Mouse (Mus musculus) thymus, postnatal 10 days (tissue): ENCODE results near the gene Exoc3l4.

Source experiments
- DNase-seq, 2 experiments: peaks; one replicate each; pipeline ENCODE4 v3.0.0; 2021; ENCODE audit warnings: low spot score in 2 of 2

Gene Exoc3l4

GRCm38 (mm10) chr12:111434164-111434744, 17.4 kb downstream of the Exoc3l4 start:
- no peak for DNase-seq

GRCm38 (mm10) chr12:111434745-111435327, 18.0 kb downstream of the Exoc3l4 start:
- DNase-seq = no peak

- no peak for DNase-seq
These were observed 19.4 kb downstream of the Exoc3l4 start for GRCm38 (mm10) chr12:111436170-111436569.

- no peak for DNase-seq
These were observed 19.8 kb downstream of the Exoc3l4 start for GRCm38 (mm10) chr12:111436640-111437039.

GRCm38 (mm10) chr12:111437222-111437900, 20.5 kb downstream of the Exoc3l4 start:
- no peak for DNase-seq

GRCm38 (mm10) chr12:111438850-111439249, 22.0 kb downstream of the Exoc3l4 start:
- DNase-seq = no peak

- no peak for DNase-seq
These were observed 24.0 kb downstream of the Exoc3l4 start for GRCm38 (mm10) chr12:111440701-111441373.

GRCm38 (mm10) chr12:111441523-111441922, 24.7 kb downstream of the Exoc3l4 start:
- DNase-seq = no peak

- no peak for DNase-seq
These were observed 25.6 kb downstream of the Exoc3l4 start, which contains the start of gene Tnfaip2 for GRCm38 (mm10) chr12:111442309-111443010. Gene Tnfaip2 (plus strand): TSS chr12:111442469.

- DNase-seq = no peak
These were observed 26.4 kb downstream of the Exoc3l4 start for GRCm38 (mm10) chr12:111443011-111443870.

- DNase-seq = no peak
These were observed 27.4 kb downstream of the Exoc3l4 start for GRCm38 (mm10) chr12:111443921-111444831.

GRCm38 (mm10) chr12:111445161-111445889, 28.5 kb downstream of the Exoc3l4 start:
- DNase-seq = no peak

GRCm38 (mm10) chr12:111445890-111446613, 29.2 kb downstream of the Exoc3l4 start:
- DNase-seq = no peak

GRCm38 (mm10) chr12:111446745-111447144, 29.9 kb downstream of the Exoc3l4 start:
- no peak for DNase-seq

- DNase-seq = no peak
These were observed 30.5 kb downstream of the Exoc3l4 start for GRCm38 (mm10) chr12:111447350-111447749.

GRCm38 (mm10) chr12:111447898-111448760, 31.3 kb downstream of the Exoc3l4 start:
- DNase-seq = no peak

GRCm38 (mm10) chr12:111448931-111449705, 32.3 kb downstream of the Exoc3l4 start:
- DNase-seq = no peak
